Mouse (Mus musculus) liver, postnatal 0 days (tissue): ENCODE results near the gene Kcnj16. TPM values are rescaled to one million over a fixed set of nuclear protein-coding genes. Genes with fewer than 3 reads are reported as not detected.

Experiments
- ATAC-seq: fragments of 200-750 bp; cut with Nextera tagmentation; 2 replicates; pipeline ENCODE4 v1.8.0; 2017; ENCODE audit warnings: mild to moderate bottlenecking, moderate library complexity
- DNase-seq: peaks from one replicate; pipeline ENCODE4 v3.0.0-alpha.2; 2016
- H3K27ac ChIP-seq: fragments of 300-500 bp; sonication (generic); 2 replicates; pipeline ENCODE4 v1.5.1; 2014; ENCODE audit warnings: antibody characterized with exemption, moderate library complexity, mild to moderate bottlenecking, low read depth
- H3K27me3 ChIP-seq: fragments of 300-500 bp; sonication (generic); 2 replicates; pipeline ENCODE4 v1.6.1; 2014; ENCODE audit warnings: low read length, control low read depth, mixed read lengths; ENCODE audit not compliant: insufficient read depth
- H3K36me3 ChIP-seq: fragments of 300-500 bp; sonication (generic); replicated peaks from 2 replicates; pipeline ENCODE4 v1.6.1; 2014; ENCODE audit warnings: mild to moderate bottlenecking, control low read depth, low read length, moderate library complexity, mixed read lengths; ENCODE audit not compliant: insufficient read depth
- H3K4me1 ChIP-seq: fragments of 300-500 bp; sonication (generic); 2 replicates; pipeline ENCODE4 v1.6.1; 2014; ENCODE audit warnings: antibody characterized with exemption, mild to moderate bottlenecking, control low read depth; ENCODE audit not compliant: insufficient read depth
- H3K4me2 ChIP-seq: fragments of 300-500 bp; sonication (generic); 2 replicates; pipeline ENCODE4 v1.6.1; 2014; ENCODE audit warnings: low read depth, mild to moderate bottlenecking, low read length, moderate library complexity, mixed read lengths
- H3K4me3 ChIP-seq: fragments of 300-500 bp; sonication (generic); 2 replicates; pipeline ENCODE4 v1.5.1; 2014; ENCODE audit warnings: low read depth, low read length
- H3K9ac ChIP-seq: fragments of 300-500 bp; sonication (generic); replicated peaks from 2 replicates; pipeline ENCODE4 v1.6.1; 2014; ENCODE audit warnings: mild to moderate bottlenecking, moderate library complexity
- H3K9me3 ChIP-seq: fragments of 300-500 bp; sonication (generic); 2 replicates; pipeline ENCODE4 v1.6.1; 2016; ENCODE audit warnings: mild to moderate bottlenecking, control low read depth, low read length, mixed read lengths
- CTCF ChIP-seq: sonication (generic); IDR thresholded peaks from 2 replicates; pipeline ENCODE4 v1.5.1; 2016; ENCODE audit warnings: antibody characterized with exemption, low read depth
- EP300 ChIP-seq: IDR thresholded peaks from 2 replicates; pipeline ENCODE4 v1.6.1; 2016; ENCODE audit warnings: antibody characterized with exemption, low read depth, mild to moderate bottlenecking
- WGBS: fragments of 180-500 bp; shearing (Covaris S2); extraction: QIAGEN DNeasy Blood & Tissue Kit; methylation state at CpG from one replicate; pipeline ENCODE4 v1.1.7; 2014; ENCODE audit not compliant: insufficient replicate concordance; 5-methylcytosine and 5-hydroxymethylcytosine counted together
- polyA plus RNA-seq: library from polyadenylated mRNA; unstranded; fragments of >200 nt; fragmentation: Nextera tagmentation; extraction: Ambion mirVana; gene quantifications from 2 replicates; pipeline ENCODE4 v1.2.1, GENCODE M21; 2015

Kcnj16 gene
- 0.18 and 0.52 TPM in 2 replicates for polyA plus RNA-seq

GRCm38 (mm10) chr11:110967762-110968135, at the start of gene Kcnj16:
Gene Kcnj16 (plus strand): TSS chr11:110968033.
- Histone ChIP-seq H3K4me2 (no peak within 1 kb of the TSS), H3K4me1 (no peaks in the 10 kb centered on the region), H3K36me3 (no peaks in the 10 kb centered on the region), H3K9ac (no peak within 1 kb of the TSS), H3K9me3 (no peaks in the 10 kb centered on the region), H3K4me3 (no peak within 1 kb of the TSS), H3K27ac (no peak within 1 kb of the TSS), H3K27me3 (no peaks in the 10 kb centered on the region)
- ATAC-seq (no peak), DNase-seq (no peak)
- no peak for TF ChIP-seq CTCF
- TF ChIP-seq EP300, result no peak
- WGBS, result 52% methylated on average over 4 of the region's 4 CpGs

GRCm38 (mm10) chr11:110918808-110919465, 48.9 kb upstream of the Kcnj16 start:
- no peak for TF ChIP-seq EP300
- TF ChIP-seq CTCF, result no peak
- Histone ChIP-seq H3K4me1 (no peaks in the 10 kb centered on the region), H3K9me3 (no peaks in the 10 kb centered on the region), H3K4me2 (no peak overlapping the region), H3K9ac (no peak overlapping the region), H3K27ac (no peak overlapping the region), H3K4me3 (no peak overlapping the region), H3K36me3 (no peaks in the 10 kb centered on the region), H3K27me3 (no peaks in the 10 kb centered on the region)
- no peak for DNase-seq
- no peak for ATAC-seq
- 38% methylated on average over 5 of the region's 5 CpGs for WGBS

GRCm38 (mm10) chr11:110935699-110936098, 32.1 kb upstream of the Kcnj16 start:
- Histone ChIP-seq H3K9ac (no peak overlapping the region), H3K4me3 (no peak overlapping the region), H3K9me3 (no peaks in the 10 kb centered on the region), H3K36me3 (no peaks in the 10 kb centered on the region), H3K27ac (no peak overlapping the region), H3K4me1 (no peaks in the 10 kb centered on the region), H3K27me3 (no peaks in the 10 kb centered on the region), H3K4me2 (no peak overlapping the region)
- DNase-seq (no peak), ATAC-seq (no peak)
- TF ChIP-seq EP300 (no peak), CTCF (no peak)
- WGBS, result 74% methylated on average over 3 of the region's 3 CpGs

DNA sequence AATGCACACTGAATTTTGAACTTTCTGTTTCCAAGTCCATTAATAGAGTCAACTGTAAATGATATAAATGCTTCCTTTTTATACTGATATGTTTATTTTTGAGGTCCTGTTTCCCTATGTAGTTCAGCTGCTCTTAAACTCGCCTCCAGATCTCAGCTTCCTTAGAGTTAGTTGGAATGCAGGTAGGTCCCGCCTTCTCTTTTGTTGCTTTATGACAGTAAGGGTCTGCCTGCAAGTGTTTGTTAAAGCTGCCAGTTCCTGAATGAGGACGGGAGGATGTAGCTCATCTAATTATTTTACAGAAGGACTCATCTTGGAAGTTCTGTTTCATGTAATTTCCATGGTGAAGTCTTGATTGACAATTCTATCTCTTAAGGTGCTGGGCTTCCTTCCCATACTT, 25.6 kb upstream of the Kcnj16 start:
- Histone ChIP-seq H3K4me1 (no peaks in the 10 kb centered on the region), H3K36me3 (no peaks in the 10 kb centered on the region), H3K27ac (no peak overlapping the region), H3K27me3 (no peaks in the 10 kb centered on the region), H3K4me2 (no peak overlapping the region), H3K9me3 (no peaks in the 10 kb centered on the region), H3K9ac (no peak overlapping the region), H3K4me3 (no peak overlapping the region)
- no peak for TF ChIP-seq CTCF
- DNase-seq, result no peak
- no peak for ATAC-seq
- 35% methylated on average over 3 of the region's 3 CpGs for WGBS

- H3K9ac ChIP-seq, result no peak overlapping the region
- H3K4me3 ChIP-seq, result no peak overlapping the region
- H3K4me1 ChIP-seq, result no peaks in the 10 kb centered on the region
- H3K27ac ChIP-seq, result no peak overlapping the region
- DNase-seq (no peak), ATAC-seq (0 out of 2 replicates have a peak, but pooled peaks have one; percentile 25)
- no peaks in the 10 kb centered on the region for H3K36me3 ChIP-seq
- H3K27me3 ChIP-seq, result no peaks in the 10 kb centered on the region
- H3K9me3 ChIP-seq, result no peaks in the 10 kb centered on the region
- TF ChIP-seq EP300, result no peak
- no peak for TF ChIP-seq CTCF
- 22% methylated on average over 6 of the region's 6 CpGs for WGBS
- no peak overlapping the region for H3K4me2 ChIP-seq
Measured at GRCm38 (mm10) chr11:110942695-110943135, 25.1 kb upstream of the Kcnj16 start.

- no peak overlapping the region for H3K9ac ChIP-seq
- no peak overlapping the region for H3K4me2 ChIP-seq
- no peak for DNase-seq
- no peaks in the 10 kb centered on the region for H3K4me1 ChIP-seq
- H3K9me3 ChIP-seq, result no peaks in the 10 kb centered on the region
- TF ChIP-seq EP300 (0 out of 2 replicates have a peak, but pooled peaks have one; percentile 11), CTCF (no peak)
- H3K27me3 ChIP-seq, result no peaks in the 10 kb centered on the region
- 50% methylated on average over 7 of the region's 7 CpGs for WGBS
- H3K27ac ChIP-seq, result no peak overlapping the region
- H3K4me3 ChIP-seq, result no peak overlapping the region
- ATAC-seq, result no peak
- H3K36me3 ChIP-seq, result no peaks in the 10 kb centered on the region
Measured at GRCm38 (mm10) chr11:110956665-110957064, 11.2 kb upstream of the Kcnj16 start.
